Mouse (Mus musculus) hindbrain, postnatal 0 days (tissue): ENCODE results near the gene Tbl3. TPM values are rescaled to one million over a fixed set of nuclear protein-coding genes. Genes with fewer than 3 reads are reported as not detected.

Source experiments
- ATAC-seq: fragments of 200-750 bp; cut with Nextera tagmentation; 2 replicates; pipeline ENCODE4 v1.8.0; 2017; ENCODE audit warnings: mild to moderate bottlenecking, moderate TSS enrichment, moderate library complexity
- DNase-seq: peaks from one replicate; pipeline ENCODE4 v3.0.0-alpha.2; 2015; ENCODE audit warnings: low spot score
- H3K27ac ChIP-seq: fragments of 300-500 bp; sonication (generic); 2 replicates; pipeline ENCODE4 v1.5.1; 2014; ENCODE audit warnings: mild to moderate bottlenecking
- H3K27me3 ChIP-seq: fragments of 300-500 bp; sonication (generic); 2 replicates; pipeline ENCODE4 v1.6.1; 2014; ENCODE audit warnings: low read length, mixed read lengths; ENCODE audit not compliant: insufficient read depth
- H3K36me3 ChIP-seq: fragments of 300-500 bp; sonication (generic); 2 replicates; pipeline ENCODE4 v1.6.1; 2014; ENCODE audit warnings: low read length, mixed read lengths; ENCODE audit not compliant: insufficient read depth
- H3K4me1 ChIP-seq: fragments of 300-500 bp; sonication (generic); 2 replicates; pipeline ENCODE4 v1.6.1; 2014; ENCODE audit warnings: antibody characterized with exemption, low read length, mixed read lengths; ENCODE audit not compliant: insufficient read depth
- H3K4me2 ChIP-seq: fragments of 300-500 bp; sonication (generic); 2 replicates; pipeline ENCODE4 v1.6.1; 2014; ENCODE audit warnings: low read depth, mild to moderate bottlenecking, low read length, moderate library complexity, mixed read lengths
- H3K4me3 ChIP-seq: fragments of 300-500 bp; sonication (generic); 2 replicates; pipeline ENCODE4 v1.5.1; 2014; ENCODE audit warnings: low read length
- H3K9ac ChIP-seq: fragments of 300-500 bp; sonication (generic); replicated peaks from 2 replicates; pipeline ENCODE4 v1.6.1; 2014; ENCODE audit warnings: mild to moderate bottlenecking, low read length, moderate library complexity, mixed read lengths
- H3K9me3 ChIP-seq: fragments of 300-500 bp; sonication (generic); 2 replicates; pipeline ENCODE4 v1.6.1; 2016; ENCODE audit warnings: low read length, mixed read lengths
- CTCF ChIP-seq: IDR thresholded peaks from 2 replicates; pipeline ENCODE4 v1.5.1; 2016; ENCODE audit warnings: antibody characterized with exemption, control low read depth, low read depth
- WGBS: fragments of 180-500 bp; shearing (Covaris S2); extraction: QIAGEN DNeasy Blood & Tissue Kit; methylation state at CpG from one replicate; pipeline ENCODE4 v1.1.7; 2014; 5-methylcytosine and 5-hydroxymethylcytosine counted together
- polyA plus RNA-seq: library from polyadenylated mRNA; unstranded; fragments of >200 nt; fragmentation: Nextera tagmentation; extraction: Ambion mirVana; gene quantifications from 2 replicates; pipeline ENCODE4 v1.2.1, GENCODE M21; 2015
- total RNA-seq: library from RNA; depleted of rRNA; stranded (reverse); fragments of >200 nt; gene quantifications from 2 replicates; pipeline ENCODE4 v1.2.3, GENCODE M21; 2014

Tbl3 gene
- total and polyA plus RNA-seq, 2 experiments from 2014 or later, result 49.2 to 53.2 TPM

DNA sequence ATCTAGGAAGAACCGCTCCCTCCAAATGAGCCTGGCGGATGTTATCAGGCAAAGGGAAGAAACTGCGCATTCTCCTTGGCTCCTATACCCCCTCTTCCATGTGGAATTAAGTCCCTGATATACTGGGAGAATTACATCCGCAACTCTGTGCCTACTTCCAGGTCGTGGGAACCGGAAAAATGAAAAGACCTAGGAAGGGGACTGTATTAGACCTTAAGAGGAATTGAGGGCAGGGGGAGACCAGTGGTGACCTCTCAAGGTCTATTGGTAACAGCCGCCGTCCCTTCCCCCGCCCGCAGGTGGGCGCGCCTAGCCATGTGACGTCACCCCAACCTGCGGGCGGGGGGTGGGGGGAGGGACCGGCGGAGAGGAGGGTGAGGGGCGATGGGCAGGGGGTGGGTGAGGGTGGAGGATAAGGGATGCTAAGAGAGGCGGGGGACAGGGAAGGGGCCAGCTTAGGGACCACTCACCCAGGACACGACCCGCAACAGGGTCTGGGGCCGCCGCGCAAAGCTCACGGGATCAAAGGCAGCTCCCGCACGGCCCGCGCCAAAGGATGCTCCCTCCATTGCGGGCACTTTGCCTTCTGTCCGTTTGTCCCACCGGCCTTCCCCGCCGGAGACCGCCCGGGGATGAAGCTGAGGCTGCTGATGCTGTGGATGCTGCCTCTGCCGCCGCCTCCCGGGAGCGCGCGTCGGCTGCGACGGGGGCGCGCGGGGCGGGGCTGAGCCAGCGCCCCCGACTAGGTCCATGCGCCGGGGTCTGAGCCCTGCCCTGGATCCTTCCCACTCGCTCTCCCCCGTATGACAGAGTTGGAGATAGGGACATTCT, 18.0 kb downstream of the Tbl3 start, which contains the start of gene Syngr3:
TSS of gene Syngr3 (minus strand) at position 705 of the 831 bp plus-strand sequence.
- TF ChIP-seq CTCF, result no peak
- peak; percentile 76 for ATAC-seq

GRCm38 (mm10) chr17:24687599-24687998, 19.9 kb downstream of the Tbl3 start:
- peak overlapping the region; percentile 74 for H3K4me2 ChIP-seq
- ATAC-seq (no peak), DNase-seq (no peak)
- 17% methylated on average over 23 of the region's 23 CpGs for WGBS
- no peak for TF ChIP-seq CTCF
- no peak overlapping the region for H3K27ac ChIP-seq
- H3K27me3 ChIP-seq, result no peaks in the 10 kb centered on the region
- peak overlapping the region; percentile 74 for H3K4me3 ChIP-seq
- H3K9me3 ChIP-seq, result no peaks in the 10 kb centered on the region
- peak overlapping the region; percentile 44; the same call in 1 of the 2 replicates for H3K9ac ChIP-seq
- peaks cover 8% of the 10 kb centered on the region; the same call in 1 of the 2 replicates for H3K4me1 ChIP-seq
- 0 out of 2 replicates have a peak, but pooled peaks cover 4% of the 10 kb centered on the region for H3K36me3 ChIP-seq

More for the DNA sequence above, 18.0 kb downstream of the Tbl3 start, which contains the start of gene Syngr3:
- Histone ChIP-seq H3K9me3 (no peaks in the 10 kb centered on the region), H3K36me3 (0 out of 2 replicates have a peak, but pooled peaks cover 8% of the 10 kb centered on the region), H3K4me2 (peak within 1 kb of the TSS; percentile 74), H3K9ac (peak within 1 kb of the TSS; percentile 89), H3K4me1 (peaks cover 8% of the 10 kb centered on the region; the same call in 1 of the 2 replicates), H3K27ac (peak within 1 kb of the TSS; percentile 92), H3K4me3 (peak within 1 kb of the TSS; percentile 74), H3K27me3 (no peaks in the 10 kb centered on the region)
- DNase-seq, result peak; percentile 78
- under 1% methylated on average over 48 of the region's 55 CpGs for WGBS

DNA sequence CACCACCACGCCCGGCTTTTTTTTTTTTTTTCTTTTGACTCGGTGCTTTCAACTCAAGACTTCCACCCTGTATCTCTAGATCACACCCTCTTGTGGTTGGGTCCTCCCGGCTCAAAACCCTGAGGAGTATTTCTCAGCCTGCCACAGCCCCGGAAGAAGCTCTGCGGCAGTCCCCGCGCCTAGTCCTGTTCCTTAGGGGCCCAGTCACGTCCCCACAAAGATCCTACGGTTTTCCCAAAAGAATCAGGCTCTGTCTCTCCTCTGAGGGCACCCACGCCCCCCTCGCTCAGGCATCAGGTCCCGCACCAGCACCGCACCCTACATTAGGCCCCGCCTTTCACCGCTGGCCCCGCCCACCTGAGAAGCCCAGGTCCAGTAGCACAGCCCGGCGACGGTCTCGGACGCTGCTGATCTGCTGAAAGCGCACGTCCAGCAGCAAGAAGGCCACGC, 20.3 kb downstream of the Tbl3 start:
- TF ChIP-seq CTCF, result no peak
- ATAC-seq (no peak), DNase-seq (peak; percentile 35)
- Histone ChIP-seq H3K9ac (peak overlapping the region; percentile 44; the same call in 1 of the 2 replicates), H3K4me3 (peak overlapping the region; percentile 74), H3K27me3 (no peaks in the 10 kb centered on the region), H3K36me3 (peaks cover 1% of the 10 kb centered on the region; the same call in 1 of the 2 replicates), H3K4me2 (peak overlapping the region; percentile 74), H3K9me3 (no peaks in the 10 kb centered on the region), H3K4me1 (peaks cover 8% of the 10 kb centered on the region; the same call in 1 of the 2 replicates), H3K27ac (no peak overlapping the region)
- 3% methylated on average over 24 of the region's 25 CpGs for WGBS

- WGBS, result 30% methylated on average over 16 of the region's 16 CpGs
- Histone ChIP-seq H3K4me2 (0 out of 2 replicates have a peak overlapping the region, but pooled peaks have one; percentile 3), H3K9me3 (no peaks in the 10 kb centered on the region)
Observed at GRCm38 (mm10) chr17:24686514-24686913, 20.9 kb downstream of the Tbl3 start.

DNA sequence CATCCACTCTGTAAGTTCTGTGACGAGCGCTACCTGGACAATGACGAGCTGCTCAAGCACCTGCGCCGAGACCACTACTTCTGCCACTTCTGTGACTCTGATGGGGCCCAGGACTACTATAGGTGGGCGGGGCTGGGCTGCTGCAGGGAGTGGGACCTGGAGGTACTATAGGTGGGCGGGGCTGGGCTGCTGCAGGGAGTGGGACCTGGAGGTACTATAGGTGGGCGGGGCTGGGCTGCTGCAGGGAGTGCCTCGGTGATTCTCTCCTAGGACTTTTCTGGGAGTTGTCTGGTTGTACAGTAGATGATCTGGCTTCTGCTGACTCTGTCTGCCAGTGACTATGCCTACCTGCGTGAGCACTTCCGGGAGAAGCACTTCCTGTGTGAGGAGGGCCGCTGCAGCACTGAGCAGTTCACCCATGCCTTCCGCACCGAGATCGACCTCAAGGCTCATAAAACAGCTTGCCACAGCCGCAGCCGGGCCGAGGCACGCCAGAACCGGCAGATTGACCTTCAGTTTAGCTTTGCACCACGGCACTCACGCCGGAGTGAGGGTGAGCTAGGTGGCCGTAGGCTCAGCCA, 29.9 kb downstream of the Tbl3 start:
- DNase-seq, result no peak
- peaks cover 55% of the 10 kb centered on the region for H3K36me3 ChIP-seq

More at GRCm38 (mm10) chr17:24686514-24686913, 20.9 kb downstream of the Tbl3 start:
- no peak overlapping the region for H3K27ac ChIP-seq
- no peak overlapping the region for H3K9ac ChIP-seq
- TF ChIP-seq CTCF, result no peak
- H3K4me1 ChIP-seq, result peaks cover 8% of the 10 kb centered on the region; the same call in 1 of the 2 replicates
- H3K27me3 ChIP-seq, result no peaks in the 10 kb centered on the region
- no peak for ATAC-seq
- H3K36me3 ChIP-seq, result peaks cover 7% of the 10 kb centered on the region; the same call in 1 of the 2 replicates
- no peak overlapping the region for H3K4me3 ChIP-seq
- no peak for DNase-seq

GRCm38 (mm10) chr17:24676877-24677276, 30.6 kb downstream of the Tbl3 start:
- TF ChIP-seq CTCF, result no peak
- no peak for ATAC-seq
- 94% methylated on average over 5 of the region's 5 CpGs for WGBS
- Histone ChIP-seq H3K27ac (no peak overlapping the region), H3K36me3 (peaks cover 51% of the 10 kb centered on the region), H3K4me2 (no peak overlapping the region), H3K9me3 (no peaks in the 10 kb centered on the region), H3K4me1 (no peaks in the 10 kb centered on the region), H3K9ac (no peak overlapping the region), H3K27me3 (no peaks in the 10 kb centered on the region), H3K4me3 (no peak overlapping the region)
- DNase-seq, result no peak

More for the DNA sequence above, 29.9 kb downstream of the Tbl3 start:
- no peak overlapping the region for H3K4me2 ChIP-seq
- H3K27ac ChIP-seq, result no peak overlapping the region
- H3K9me3 ChIP-seq, result no peaks in the 10 kb centered on the region
- TF ChIP-seq CTCF, result no peak
- ATAC-seq, result no peak
- 93% methylated on average over 24 of the region's 24 CpGs for WGBS
- H3K27me3 ChIP-seq, result no peaks in the 10 kb centered on the region
- no peak overlapping the region for H3K9ac ChIP-seq
- H3K4me1 ChIP-seq, result no peaks in the 10 kb centered on the region
- no peak overlapping the region for H3K4me3 ChIP-seq
